Mouse (Mus musculus) testis, postnatal 14 days (tissue): ENCODE measurements around the gene Nrros.
"Not testable (repeated sequence)": the region's sequence is repeated elsewhere in the genome, so short reads cannot be mapped to it uniquely, and the experiment has no call there.

Source experiments
- DNase-seq: peaks from one replicate; pipeline ENCODE4 v3.0.0; 2021; ENCODE audit warnings: low spot score

Nrros gene

DNA sequence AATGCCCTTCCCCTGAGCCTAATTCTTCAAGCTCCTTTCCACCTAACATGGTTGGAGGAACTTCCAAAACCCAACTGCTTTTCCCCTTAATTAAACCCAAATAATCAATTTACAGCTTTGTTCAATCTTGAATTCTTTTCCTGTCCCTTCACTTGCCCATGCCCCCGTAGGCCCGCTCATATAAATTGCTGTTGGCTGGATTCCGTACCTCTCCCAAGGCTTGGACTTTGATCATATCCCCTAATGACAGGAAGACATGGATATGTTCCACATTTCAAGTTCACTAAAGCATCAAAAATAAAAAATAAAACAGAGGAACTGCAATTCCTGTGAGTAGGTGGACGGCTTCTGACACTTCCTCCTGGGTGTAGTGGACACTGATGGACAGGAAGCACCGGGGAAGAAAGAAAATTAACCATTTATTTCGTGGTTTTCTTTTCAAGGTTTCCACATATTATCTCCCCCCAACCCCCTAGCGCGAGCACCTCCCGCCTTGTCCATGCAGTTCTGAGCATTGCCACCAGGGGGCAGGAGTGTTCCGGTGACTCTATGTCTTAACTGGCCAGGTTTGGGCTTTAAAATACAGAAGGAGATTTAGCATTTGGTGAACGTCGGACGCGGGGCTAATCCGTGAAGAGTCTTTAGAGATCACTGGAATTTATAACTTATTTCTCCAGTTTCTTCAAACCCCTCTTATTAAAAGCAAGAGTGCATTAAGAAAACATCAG, 50.3 kb downstream of the Nrros start:
- peak; percentile 67 for DNase-seq

DNA sequence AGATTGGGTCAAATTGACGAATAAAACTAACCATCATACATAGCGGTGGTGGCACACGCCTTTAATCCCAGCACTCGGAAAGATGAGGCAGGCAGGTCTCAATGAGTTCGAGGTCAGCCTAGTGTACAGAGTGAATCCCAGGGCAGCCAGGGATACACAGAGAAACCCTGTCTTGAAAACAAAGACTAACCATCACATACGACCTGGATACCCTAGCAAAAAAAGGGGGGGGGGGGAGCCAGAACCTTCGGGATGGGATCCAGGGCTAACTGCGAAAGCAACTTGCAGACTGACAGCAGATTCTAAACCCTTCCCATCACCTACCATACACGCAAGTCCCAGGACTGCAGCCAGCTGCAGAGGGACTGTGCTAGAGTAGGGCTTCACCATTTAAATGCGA, 51.0 kb downstream of the Nrros start:
- no peak for DNase-seq

DNA sequence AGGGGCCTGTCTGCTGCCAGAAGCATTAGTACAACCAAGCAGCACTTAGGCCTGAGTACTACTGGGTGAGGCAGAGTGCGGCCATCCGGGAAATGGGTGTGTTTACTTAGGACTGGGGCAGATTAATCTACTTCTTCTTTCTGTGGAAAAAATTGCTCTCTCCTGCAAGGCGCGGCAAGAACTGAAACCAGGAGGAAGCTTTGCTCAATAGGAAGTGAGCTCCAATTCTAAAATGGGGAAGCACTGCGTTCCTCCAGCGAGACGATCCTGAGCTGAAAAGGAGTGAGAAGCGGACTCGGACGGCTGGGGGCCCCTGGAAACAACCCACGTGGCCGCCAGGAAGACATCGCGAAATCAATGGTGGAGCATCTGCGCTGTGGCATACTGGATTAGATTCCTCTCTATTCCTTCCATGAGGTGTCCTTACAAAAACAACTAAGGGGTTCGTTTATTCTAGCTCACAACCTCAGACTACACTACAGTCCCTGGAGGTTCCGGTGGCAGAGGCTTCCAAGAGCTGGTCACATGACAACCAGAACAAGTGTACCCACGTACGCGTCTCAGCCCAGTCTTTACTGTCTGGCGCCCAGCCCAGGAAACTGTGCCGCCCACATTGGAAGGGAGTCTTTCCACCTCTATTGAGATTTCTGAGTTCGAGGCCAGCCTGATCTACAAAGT, 51.7 kb downstream of the Nrros start:
- DNase-seq = peak; percentile 42

DNA sequence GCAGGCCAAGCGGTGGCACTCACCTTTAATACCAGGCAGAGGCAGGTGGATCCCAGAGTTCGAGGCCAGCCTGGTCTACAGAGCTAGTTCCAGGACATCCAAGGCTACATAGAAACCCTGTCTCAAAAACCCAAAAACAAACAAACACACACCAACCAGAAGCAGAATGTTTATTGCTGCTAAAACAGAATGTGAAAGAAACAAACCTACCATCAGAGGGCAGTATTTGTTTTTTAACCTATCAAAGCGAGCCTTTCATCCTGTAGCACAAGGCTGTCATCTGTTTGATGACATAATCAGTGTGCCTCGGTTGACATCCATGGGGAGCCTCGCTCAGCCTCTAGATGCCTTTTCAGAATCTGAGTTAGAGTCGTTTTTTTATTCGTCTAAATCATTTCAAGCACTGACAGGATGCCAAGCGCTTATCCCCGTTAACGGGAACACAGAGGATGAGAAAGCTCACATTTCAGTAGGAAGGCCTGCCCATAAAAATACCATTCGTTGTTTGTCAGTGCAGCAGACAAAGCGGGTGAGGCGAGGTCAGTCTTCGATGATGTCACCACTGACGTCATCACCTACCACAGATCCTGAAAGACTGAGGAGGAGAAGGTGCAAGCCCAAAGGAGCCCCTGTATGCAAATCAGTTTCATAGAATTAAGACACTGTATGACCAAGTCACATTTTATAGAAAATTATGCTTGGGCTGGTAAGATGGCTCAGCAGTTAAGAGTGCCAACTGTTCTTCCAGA, 54.3 kb downstream of the Nrros start:
- no peak for DNase-seq

DNA sequence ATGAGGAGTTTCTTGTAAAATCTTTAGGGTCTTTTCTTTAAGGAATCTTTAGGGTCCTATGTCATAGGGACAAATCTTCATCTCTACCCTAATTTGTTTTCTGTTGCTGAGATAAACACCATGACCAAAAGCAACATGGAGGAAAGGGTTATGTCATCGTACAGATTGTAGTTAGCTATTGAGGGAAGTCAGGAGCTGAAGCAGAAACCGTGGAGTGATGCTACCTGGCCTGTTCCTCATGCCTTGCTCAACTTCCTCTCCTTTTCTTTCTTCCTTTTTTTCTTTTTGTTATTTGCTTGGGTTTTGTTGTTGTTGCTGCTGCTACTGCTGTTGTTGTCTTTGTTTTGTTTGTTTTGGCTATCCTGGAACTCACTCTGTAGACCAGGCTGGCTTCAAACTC, 56.8 kb downstream of the Nrros start:
- no peak for DNase-seq

DNA sequence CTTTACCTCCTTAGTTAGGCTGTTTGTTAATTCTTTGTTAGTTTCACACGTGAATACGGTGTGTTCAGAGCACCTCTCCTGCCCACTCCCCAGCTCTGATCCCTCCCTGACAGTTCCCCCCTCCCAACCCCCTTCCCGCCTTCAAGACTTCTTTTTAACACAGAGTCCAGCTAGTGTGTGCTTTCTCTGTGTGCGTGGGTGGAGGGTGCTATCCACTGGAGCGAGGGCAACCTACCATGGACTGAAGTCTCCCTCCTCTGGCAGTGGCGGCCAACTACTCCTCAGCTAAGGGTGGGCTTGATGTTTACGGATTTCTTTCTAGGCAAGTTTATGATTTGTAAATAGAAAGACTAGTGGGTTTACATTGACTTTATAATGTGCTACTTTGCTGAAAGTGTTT, 57.2 kb downstream of the Nrros start:
- no peak for DNase-seq

DNA sequence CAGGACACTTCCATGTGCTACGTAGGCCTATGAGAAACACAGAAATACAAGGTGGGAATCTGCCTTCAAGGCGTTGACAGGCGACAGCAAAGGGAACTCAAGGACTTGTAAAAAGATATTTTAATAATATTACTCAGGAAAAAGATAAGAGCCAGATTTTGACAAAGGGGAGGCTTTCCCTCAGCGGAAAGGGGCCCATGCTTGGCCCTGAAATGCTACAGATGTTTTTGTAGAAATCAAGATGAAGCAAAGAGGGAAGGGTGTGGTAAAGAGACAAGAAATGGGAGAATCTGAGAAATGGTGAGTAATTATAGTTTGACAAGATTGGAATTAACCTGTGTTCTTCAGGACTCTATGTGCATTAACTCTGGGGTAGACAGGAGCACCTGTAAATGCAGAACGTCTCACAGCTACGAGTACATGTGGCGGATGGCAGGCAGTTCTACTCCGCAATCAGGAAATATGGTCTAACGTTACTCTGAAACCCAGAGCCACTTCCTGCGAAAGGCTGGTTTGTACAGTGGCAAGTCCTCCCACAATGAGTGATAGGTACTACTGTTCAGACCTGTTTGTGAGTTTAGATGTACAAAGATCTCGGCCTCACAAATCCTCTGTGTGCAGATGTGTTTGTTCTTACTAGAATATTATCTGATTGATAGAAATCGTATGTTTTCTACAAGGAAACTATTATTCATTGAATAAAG, 57.9 kb downstream of the Nrros start:
- DNase-seq = no peak

DNA sequence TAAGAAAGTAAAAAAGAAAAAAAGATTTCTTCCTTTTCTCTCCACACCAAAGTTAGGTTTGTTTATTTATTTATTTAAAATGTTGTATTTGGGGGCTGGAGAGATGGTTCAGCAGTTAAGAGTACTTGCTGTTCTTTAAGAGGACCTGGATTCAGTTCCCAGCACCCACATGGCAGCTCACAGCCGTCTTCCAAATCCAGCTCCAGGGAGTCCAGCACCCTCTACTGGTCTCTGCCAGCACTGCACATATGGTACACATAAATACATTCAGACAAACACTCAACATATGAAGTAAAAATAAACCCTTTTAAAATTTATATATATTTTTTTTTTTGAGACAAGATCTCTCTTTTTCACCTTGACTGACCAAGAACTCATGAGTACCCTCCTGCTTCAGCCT, 59.7 kb downstream of the Nrros start:
- no peak for DNase-seq

DNA sequence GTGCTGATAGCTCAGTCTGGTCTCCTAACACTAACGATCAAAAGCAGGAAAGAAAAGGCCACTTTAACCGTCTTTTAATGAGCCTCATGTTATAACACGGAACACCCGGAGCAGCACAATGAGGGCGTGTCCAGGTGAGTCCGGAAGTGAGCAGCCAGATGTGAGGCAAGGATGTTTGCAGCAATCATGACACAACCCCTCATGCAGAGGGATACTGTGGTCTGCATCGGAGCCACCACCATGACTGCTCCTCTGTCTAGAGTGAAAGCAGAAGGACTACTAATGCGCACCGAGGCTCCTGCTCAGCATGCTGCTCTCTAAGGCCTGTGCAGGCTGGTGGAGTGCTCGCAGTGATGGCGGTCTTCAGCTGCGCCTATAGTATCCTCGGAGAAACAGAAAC, 63.1 kb downstream of the Nrros start:
- no peak for DNase-seq

DNA sequence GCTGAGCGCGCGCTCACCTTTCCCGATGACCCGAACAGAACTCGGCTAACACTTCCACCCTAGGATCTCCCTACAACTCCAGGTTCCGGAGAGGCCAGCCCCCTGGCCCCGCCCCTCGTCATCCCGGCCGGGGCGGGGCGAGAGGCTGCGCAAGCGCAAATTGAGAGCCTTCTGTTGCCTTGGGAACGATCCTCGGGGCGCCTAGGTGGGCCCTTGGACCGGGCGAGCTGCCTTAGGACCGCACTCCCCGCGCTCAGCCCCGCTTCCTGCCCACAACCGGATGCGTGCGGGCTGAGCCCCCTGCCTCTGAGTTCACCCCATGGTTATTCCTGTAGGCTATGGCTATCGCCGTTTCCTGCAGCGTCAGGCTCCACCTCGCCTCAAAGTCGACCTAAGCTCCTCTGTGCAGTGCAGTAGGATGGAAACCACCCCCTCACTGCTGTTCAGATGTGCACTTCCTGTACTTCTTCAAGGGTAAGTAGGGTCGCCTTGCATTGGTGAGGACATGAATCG, 65.7 kb downstream of the Nrros start, which contains the start of the genes Pigx and Cep19:
Gene Pigx (minus strand): TSS at position 103 of the 513 bp plus-strand sequence.
Gene Cep19 (plus strand): TSS at position 163 of the 513 bp plus-strand sequence.
- DNase-seq = peak; percentile 89

DNA sequence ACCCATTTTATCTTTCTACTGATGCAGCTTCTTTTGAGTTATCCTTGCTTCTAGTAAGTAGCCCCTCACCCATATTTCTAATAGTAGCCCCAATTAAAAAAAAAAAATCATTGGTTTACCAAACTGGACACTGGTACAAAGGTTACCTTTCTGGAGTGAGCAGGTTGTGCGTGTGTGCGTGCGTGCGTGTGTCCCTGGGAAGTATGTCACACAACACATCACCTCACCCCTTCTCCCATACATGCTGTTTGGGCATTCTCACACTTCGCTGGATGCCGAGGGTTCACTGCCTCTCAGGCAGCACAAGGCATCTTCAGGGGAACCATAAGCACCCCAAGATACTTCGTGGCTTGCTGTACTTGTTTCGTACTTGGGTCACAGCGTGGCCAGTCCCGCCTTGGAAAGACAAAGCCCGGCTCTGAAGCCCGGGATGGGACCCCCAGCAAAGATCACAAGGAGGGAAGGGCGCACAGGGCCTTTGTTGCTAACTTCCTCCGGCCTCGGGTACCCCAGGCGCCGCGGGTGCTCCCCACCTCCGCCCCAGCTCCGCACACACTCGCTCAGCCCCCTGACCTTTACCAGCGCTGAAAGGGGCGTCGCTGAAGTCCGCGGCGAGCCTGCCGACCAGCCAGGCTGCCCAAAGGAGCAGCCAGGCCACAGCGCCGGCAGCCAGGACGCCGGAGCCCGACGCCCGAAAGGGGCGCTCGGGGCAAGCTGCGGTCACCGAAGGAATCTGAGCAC, 66.3 kb downstream of the Nrros start:
- no peak for DNase-seq

DNA sequence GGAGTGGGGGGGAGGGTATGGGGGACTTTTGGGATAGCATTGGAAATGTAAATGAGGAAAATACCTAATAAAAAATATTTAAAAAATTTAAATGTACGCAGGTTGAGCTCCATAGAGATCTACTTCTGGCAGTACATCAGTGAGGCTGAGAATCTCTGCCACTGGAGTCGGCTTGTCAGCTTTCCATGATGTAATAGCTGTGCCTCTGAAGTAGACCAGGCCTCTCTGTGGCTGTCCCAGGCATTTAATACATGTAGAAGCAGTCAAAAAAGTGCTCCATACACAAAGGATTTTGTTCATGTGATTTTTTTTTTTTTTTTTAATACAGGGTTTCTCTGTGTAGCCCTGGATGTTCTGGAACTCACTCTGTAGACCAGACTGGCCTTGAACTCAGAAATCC, 67.6 kb downstream of the Nrros start:
- not testable (repeated sequence) for DNase-seq
